8 mouse cellular contexts compared by ENCODE assay signal in the genomic region with DNA sequence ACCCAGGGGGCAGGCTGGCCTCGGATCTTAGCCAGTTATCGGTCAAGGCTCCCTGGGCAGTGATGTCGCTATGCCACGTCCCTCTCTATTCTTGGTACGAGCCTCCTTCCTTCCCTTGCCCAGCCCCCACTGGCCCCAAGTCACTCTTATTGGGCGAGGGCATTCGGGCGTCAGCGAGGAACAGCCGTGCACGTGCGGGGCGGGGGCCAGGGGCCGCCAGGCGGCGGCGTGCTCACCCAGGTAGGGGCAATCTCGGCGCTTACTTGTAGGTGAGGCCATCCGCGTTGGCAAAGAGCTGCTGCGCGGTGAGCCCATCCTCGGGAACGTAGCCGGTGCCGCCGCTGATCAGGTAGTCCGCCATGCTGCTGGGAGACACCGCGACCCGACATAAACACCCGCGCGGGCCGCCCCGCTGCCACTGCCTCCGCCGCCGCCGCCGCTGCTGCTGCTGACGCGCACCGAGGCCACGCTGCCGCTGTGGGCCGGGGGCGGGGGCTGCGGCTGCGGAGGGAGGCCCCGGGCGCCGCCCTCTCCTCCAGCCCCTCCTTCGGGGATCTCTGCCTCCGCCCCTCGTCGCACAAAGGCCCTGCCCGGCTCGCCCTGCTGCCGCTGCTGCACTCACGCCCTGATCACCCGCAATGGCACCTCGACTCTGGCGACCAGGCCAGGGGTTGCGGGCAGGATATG. TPM values are rescaled to one million over a fixed set of nuclear protein-coding genes. Genes with fewer than 3 reads are reported as not detected.
DNase-seq lines count a peak whose midpoint lies in the region; ATAC-seq and TF ChIP-seq lines count a peak whose summit lies in the region.

No protein-coding gene starts in this region.

- WGBS in hindbrain, postnatal 0 days: under 1% methylated on average over 62 of the region's 66 CpGs

- no peaks in the 10 kb centered on the region for H3K9me3 ChIP-seq in hindbrain, postnatal 0 days (ENCODE audit: low read length)

- H3K4me2 ChIP-seq in hindbrain, postnatal 0 days (ENCODE audit: low read depth, low read length): peak overlapping the region; percentile 71

- peak; percentile 93 for DNase-seq in ZHBTc4 (ENCODE audit: low read depth, low spot score)
- DNase-seq in cerebellum, postnatal 36 days: peak; percentile 70 to 74
- DNase-seq in gastrocnemius, adult 2 months: peak; percentile 87
- DNase-seq in hindbrain, postnatal 0 days (ENCODE audit: low spot score): peak; percentile 88
- DNase-seq in left cerebral cortex, postnatal 14 days (ENCODE audit: low spot score in 2 of 2): peak; percentile 64 to 71
- peak; percentile 70 for DNase-seq in right cerebral cortex, postnatal 14 days
- DNase-seq in yolk sac, embryonic 10.5 days (ENCODE audit: low spot score): peak; percentile 78

- peak; percentile 16; the same call in 1 of the 2 replicates for TF ChIP-seq CTCF in gastrocnemius, adult 2 months (IDR thresholded peaks at IDR 0.05)
- TF ChIP-seq CTCF in hindbrain, postnatal 0 days (IDR thresholded peaks at IDR 0.05; ENCODE audit: low read depth): no peak

- H3K9ac ChIP-seq in hindbrain, postnatal 0 days (replicated peaks; ENCODE audit: low read length): peak overlapping the region; percentile 73

- ATAC-seq in hindbrain, postnatal 0 days: peak; percentile 84
- ATAC-seq in megakaryocyte-erythroid progenitor cell, adult 5-6 weeks (replicated peaks; ENCODE audit: low FRiP score, low TSS enrichment, poor library complexity, severe bottlenecking): peak; percentile 81

- H3K36me3 ChIP-seq in hindbrain, postnatal 0 days (ENCODE audit: insufficient read depth, low read length): no peaks in the 10 kb centered on the region

- peaks cover 13% of the 10 kb centered on the region for H3K4me1 ChIP-seq in hindbrain, postnatal 0 days (ENCODE audit: insufficient read depth, low read length)

- H3K4me3 ChIP-seq in gastrocnemius, adult 2 months: peak overlapping the region; percentile 95
- peak overlapping the region; percentile 66 for H3K4me3 ChIP-seq in hindbrain, postnatal 0 days (ENCODE audit: low read length)

- peak overlapping the region; percentile 90 for H3K27ac ChIP-seq in gastrocnemius, adult 2 months
- H3K27ac ChIP-seq in hindbrain, postnatal 0 days: peak overlapping the region; percentile 83

- no peaks in the 10 kb centered on the region for H3K27me3 ChIP-seq in hindbrain, postnatal 0 days (ENCODE audit: insufficient read depth, low read length)

- intact Hi-C loops in gastrocnemius, adult 2 months (cut with DNase I): no loop called here
- intact Hi-C loops in left cerebral cortex, postnatal 14 days (cut with DNase I): no loop called here

RNA-seq across cellular contexts. Expression of gene Impdh1, which starts 4.2 kb away (rescaled TPM):
- 10 to 100 TPM in 1 of 2 experiments, 1 to 10 TPM in 1; 9.9 to 10.3 TPM for total RNA-seq in gastrocnemius, adult 2 months (2021)
- total RNA-seq in hindbrain, postnatal 0 days (2014; rRNA removed): 37.8 and 46.3 TPM in 2 replicates
- 63.4 and 64.4 TPM in 2 replicates for polyA plus RNA-seq in hindbrain, postnatal 0 days (2015; fragmentation: Nextera tagmentation; extraction: Ambion mirVana)
- 10 to 100 TPM; 86.5 to 99.2 TPM for total RNA-seq in left cerebral cortex, postnatal 14 days (2021)
- total RNA-seq in megakaryocyte-erythroid progenitor cell, adult 5-6 weeks (2014; fragmentation: Nextera tagmentation): 35.5 and 56.9 TPM in 2 replicates
- 16.8 and 19.5 TPM in 2 replicates for total RNA-seq in megakaryocyte-erythroid progenitor cell, adult 5-6 weeks (2017)

RNA-seq across cellular contexts. Expression of gene Prrt4, which starts 32.6 kb away (rescaled TPM):
- total RNA-seq in gastrocnemius, adult 2 months (2021): under 1 TPM; 0.36 to 0.73 TPM
- total RNA-seq in hindbrain, postnatal 0 days (2014; rRNA removed): 37.8 and 44.9 TPM in 2 replicates
- polyA plus RNA-seq in hindbrain, postnatal 0 days (2015; fragmentation: Nextera tagmentation; extraction: Ambion mirVana): 12.9 and 14.8 TPM in 2 replicates
- 1 to 10 TPM; 4.7 to 5.5 TPM for total RNA-seq in left cerebral cortex, postnatal 14 days (2021)
- total RNA-seq in megakaryocyte-erythroid progenitor cell, adult 5-6 weeks (2014; fragmentation: Nextera tagmentation): not detected in 2 replicates
- total RNA-seq in megakaryocyte-erythroid progenitor cell, adult 5-6 weeks (2017): not detected in 2 replicates

RNA-seq across cellular contexts. Expression of gene Rbm28, which starts 47.1 kb away (rescaled TPM):
- 10 to 100 TPM; 16.3 to 18.4 TPM for total RNA-seq in gastrocnemius, adult 2 months (2021)
- total RNA-seq in hindbrain, postnatal 0 days (2014; rRNA removed): 13.8 and 16.3 TPM in 2 replicates
- polyA plus RNA-seq in hindbrain, postnatal 0 days (2015; fragmentation: Nextera tagmentation; extraction: Ambion mirVana): 18.8 and 19.9 TPM in 2 replicates
- 10 to 100 TPM; 35.5 to 37.3 TPM for total RNA-seq in left cerebral cortex, postnatal 14 days (2021)
- total RNA-seq in megakaryocyte-erythroid progenitor cell, adult 5-6 weeks (2014; fragmentation: Nextera tagmentation): 70.5 and 81.2 TPM in 2 replicates
- 63.8 and 71.0 TPM in 2 replicates for total RNA-seq in megakaryocyte-erythroid progenitor cell, adult 5-6 weeks (2017)

Comparison
In these comparisons a context has a peak if more than half of its experiments do, and no peak if none do; other contexts are left out.
1. Peak in every context shown above with its lines: DNase-seq, ATAC-seq, H3K4me3 ChIP-seq and H3K27ac ChIP-seq.